Mouse (Mus musculus) CD8-positive naive resting alpha-beta T cell, adult 2 months (primary cell): ENCODE measurements around the gene Cd300e.
A peak's percentile ranks its signal among the peaks of the same experiment; 100 is the strongest.
"Not testable (repeated sequence)": the region's sequence is repeated elsewhere in the genome, so short reads cannot be mapped to it uniquely, and the experiment has no call there.

Experiments used
- DNase-seq, 2 experiments: peaks; one replicate each; pipeline ENCODE4 v3.0.0; 2022; ENCODE audit warnings: low read depth in 2 of 2, low spot score in 2 of 2

Cd300e gene

DNA sequence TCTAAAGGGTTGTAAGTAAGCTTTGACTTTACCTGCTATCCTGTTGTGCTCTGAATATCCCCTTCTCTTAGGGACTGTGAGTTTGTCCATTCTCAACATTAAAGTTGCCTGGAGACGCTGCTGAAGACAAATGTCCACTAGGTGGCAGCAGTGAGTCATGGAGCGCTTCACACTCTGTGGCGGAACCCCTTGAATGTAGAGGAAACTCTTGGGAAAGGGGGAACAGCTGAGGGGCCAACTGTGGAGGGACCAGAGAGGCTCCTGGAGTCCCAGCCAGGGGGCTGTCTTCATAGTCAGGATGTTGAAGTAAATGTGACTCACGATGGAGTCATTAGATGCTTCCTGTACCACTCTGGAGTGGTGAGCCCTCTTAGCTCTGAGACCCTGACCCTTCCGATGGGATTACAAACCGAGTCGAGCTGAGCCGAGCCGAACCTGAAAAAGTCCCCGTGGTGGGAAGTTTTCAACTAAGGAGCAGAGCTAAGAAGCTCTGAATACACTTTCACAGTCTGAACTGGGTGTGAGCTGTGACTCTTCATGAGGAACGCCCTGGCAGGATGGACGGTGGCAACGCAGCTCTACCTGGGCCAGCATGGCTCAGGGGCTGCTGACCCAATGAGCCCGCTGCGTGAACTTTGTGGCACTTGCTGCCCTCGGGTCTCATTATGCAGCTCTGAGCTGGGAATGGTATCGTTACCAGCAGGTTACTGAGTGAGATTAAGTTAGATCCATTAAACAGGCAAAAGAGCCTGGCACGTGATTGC is 21.6 kb upstream of the Cd300e start:
- peak; percentile 68 to 74 for DNase-seq

DNA sequence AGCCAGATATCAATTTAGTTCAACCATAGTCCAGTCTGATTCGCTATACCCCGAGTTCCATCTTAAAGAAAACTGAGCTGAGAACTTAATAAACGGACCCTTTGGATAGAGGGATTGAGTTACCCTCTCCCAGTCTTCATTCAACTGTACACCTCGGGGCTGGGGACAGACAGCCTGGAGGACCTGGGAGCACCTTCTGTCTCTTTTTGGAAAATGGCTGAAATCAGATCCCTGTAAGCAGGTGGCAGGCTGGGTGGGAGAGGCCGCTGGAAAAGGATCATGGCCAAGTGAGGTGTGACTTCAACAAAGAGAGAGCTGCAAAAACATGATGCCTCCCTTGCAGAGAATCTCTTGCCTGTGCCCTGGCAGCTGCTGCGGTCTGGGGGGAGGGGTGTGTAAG is 20.2 kb upstream of the Cd300e start:
- DNase-seq, result no peak

GRCm38 (mm10) chr11:115081373-115081772 is 19.4 kb upstream of the Cd300e start:
- no peak for DNase-seq

- peak; percentile 34 to 56 for DNase-seq
Measured at GRCm38 (mm10) chr11:115080886-115081285, 18.9 kb upstream of the Cd300e start.

DNA sequence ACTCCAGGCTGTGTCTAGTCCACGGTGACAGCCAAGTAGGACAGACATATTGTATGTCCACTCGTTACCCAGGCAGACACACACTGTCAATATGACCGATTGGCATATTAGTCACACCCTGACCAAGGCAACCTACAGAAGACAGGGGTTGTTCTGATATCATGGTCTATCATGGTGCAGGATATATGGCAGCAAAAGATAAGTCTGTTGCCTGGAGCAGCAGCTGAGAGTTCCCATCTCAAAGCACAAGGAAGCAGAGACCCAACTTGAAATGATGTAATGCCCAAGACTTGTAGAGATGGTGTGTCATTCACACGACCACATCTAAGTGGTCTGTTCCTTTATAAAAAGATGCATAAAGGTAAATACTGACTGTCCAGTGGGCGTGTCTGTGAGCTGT is 16.7 kb upstream of the Cd300e start:
- DNase-seq, result no peak

DNA sequence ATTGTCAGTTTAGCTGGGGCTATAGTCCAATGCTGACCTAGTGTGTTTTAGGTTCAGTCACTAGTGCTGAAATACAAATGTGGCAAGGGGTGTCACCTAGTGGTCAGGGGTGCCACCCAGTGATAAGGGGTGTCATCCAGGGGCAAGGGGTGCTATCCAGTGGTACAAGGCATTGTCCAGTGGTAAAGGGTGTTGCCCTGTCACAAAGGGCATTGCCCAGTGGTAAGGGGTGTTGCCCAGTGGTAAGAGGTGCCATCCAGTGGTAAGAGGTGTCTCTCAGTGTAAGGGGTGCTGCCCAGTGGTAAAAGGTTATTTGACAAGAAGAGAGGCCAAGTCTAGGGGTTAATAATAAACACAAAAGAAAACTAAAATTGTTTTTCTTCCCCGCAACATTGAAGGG is 15.5 kb upstream of the Cd300e start:
- DNase-seq, result no peak

DNA sequence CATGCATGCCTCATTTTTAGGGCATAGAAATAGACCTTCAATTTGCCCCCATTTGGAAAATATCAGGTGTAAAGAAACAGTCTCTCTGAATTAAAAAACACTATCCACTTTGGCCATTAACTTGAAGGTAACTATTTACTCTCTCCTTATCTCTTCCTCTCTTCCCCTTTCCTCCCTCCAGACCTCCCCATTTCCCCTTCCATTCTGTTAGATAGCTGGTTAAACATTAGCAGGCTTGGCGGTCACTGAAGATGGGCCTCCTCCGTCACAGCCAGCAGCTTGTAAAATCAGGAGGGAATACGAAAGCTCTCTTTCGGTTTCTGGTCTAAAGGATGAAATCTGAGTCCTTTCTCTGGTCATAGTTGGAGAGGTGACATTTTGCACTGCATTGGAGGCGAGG is 13.9 kb upstream of the Cd300e start:
- DNase-seq, result no peak

GRCm38 (mm10) chr11:115075407-115075806 is 13.4 kb upstream of the Cd300e start:
- DNase-seq, result no peak

GRCm38 (mm10) chr11:115073002-115073401 is 11.0 kb upstream of the Cd300e start:
- DNase-seq, result no peak

DNA sequence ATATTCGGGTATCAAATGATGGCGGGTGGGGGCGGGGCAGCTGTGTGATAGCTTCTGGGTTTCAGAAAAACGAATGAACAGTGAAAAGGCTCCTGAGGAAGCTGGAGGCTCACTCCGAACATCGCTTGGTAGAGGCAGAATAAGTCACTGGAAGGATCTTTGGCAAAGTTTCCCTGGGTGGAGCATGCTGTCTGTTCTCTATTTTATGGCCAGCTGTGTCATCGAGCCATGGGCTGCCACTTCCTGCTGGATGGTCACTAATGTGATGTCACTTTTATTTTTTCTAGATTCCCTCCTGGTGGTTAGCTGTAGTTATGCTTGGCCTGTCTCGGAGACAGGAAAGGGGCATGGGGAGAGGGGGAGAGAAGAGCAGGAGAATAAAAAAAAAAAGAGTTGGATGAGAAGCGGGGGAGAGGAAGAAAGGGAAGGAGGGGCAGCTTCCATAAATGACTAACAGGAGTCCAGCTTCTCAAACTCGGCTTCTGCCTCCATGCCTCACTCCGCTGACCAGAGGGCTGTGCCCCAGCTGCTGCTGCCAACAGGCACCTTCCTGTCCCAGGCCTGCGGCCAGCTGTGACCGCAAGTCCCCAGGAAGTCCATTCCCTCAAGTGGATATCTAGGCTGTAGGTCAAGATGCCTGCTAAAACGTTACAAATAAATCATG is 9.8 kb upstream of the Cd300e start:
- DNase-seq, result no peak

DNA sequence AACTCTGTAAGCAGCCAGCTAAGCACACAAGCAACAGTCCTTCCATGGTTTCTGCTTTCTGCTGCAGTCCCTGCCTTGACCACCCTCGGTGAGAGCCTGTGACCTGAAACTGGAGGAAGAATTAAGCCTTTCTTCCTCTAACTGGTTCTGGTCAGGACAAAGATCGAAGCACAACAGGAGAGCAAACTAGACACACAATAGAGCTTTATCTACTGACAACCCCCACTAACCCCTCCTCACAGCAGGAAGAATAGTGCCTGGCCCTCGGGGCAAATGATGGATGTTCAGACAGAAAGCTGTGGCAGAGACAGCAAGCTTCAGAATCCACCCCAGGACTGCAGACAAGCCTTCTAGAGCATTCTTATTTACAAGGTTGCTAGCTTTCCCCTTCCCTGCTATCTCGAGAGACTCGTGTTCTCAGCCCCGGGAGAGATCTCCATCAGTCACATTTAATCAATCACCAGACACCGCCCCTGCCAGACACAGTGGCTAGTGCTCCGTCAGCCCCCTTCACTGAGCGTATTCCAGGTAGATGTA is 9.1 kb upstream of the Cd300e start:
- DNase-seq, result no peak

- DNase-seq, result no peak
Measured at GRCm38 (mm10) chr11:115066768-115067167, 4.8 kb upstream of the Cd300e start.

- no peak for DNase-seq
Measured at GRCm38 (mm10) chr11:115059797-115060196, 2.2 kb downstream of the Cd300e start.

DNA sequence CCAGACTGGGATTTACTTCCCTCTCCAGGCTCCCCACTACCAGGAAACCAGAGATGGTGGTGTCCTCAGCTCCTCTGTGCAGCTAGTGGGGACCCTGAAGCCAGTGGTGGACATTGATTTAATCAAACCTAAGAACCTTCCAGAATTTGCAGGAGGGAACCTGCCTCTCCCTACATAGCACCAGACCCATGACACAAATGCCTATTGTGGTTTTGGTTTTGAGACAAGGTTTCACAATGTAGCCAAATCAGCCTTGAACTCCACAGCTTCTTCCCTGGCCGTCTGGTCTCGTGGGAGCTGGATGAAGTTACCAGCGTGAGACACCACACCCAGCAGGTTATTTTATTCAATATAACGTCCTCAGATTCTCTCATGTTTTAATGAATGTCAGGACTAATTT is 3.3 kb downstream of the Cd300e start:
- DNase-seq, result no peak

DNA sequence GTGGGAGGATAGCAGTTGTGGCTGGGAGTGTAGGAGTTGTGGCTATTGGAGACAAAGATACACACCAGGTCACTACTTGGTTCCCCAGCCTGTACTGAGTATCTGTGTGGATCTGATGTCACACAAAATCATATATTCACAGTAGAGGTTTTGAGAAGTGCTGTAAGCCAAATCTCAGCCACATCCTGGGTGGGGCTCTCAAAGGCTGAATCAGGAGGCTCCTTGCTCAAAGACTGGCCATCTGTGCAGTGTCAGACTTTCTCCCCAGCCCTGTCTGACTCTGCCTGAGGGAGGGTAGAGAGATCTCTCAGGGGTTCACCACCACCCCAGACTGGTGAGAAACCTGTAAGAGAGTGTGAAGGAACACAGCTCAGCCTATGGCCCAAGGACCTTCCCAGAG is 7.4 kb downstream of the Cd300e start:
- no peak for DNase-seq

- no peak for DNase-seq
Measured at GRCm38 (mm10) chr11:115052991-115053390, 9.0 kb downstream of the Cd300e start.

DNA sequence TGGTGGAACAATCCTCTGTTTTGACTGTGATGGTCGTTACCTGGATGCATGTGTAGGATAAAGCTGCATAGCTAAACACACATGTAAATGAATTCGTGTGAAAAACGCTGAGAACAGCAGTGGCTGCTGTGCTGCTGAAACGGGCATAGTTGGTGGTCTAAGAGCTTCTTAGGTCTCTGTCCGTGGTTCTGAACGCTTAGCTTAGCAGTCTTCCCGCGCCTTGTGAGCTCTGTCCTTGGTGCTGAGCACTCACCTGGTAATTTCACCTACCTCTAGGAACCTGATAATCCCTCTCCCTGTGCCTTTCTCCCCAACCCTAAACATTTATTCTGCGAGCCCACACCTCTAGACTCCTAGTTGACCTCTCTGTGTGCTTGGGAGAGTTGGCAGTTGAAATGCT is 9.8 kb downstream of the Cd300e start:
- DNase-seq, result no peak

GRCm38 (mm10) chr11:115049282-115049895 is 12.6 kb downstream of the Cd300e start:
- no peak for DNase-seq

- no peak for DNase-seq
Measured at GRCm38 (mm10) chr11:115048259-115048658, 13.7 kb downstream of the Cd300e start, which contains the start of gene Cd300ld3. Cd300ld3 (minus strand) TSS chr11:115048409.

DNA sequence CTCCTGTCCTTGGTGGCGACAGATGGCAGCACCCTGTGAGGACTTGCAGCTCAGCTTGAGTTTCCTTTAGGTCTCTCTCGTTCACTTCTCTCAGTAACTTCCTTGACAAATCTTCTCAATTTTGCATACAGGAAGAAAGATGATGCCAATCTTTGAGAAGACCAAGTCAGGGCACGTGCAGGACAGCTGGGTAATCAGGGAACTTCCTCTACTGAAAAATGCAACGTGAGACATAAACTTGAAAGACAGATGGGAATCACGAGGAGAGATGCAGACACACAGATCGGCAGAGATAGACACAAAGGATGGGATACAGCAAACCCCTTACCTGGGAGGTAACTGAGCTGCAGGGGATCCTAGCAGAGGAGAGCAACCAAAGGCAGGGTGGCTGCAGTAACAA is 24.3 kb downstream of the Cd300e start, which contains the start of gene Cd300ld5:
Gene Cd300ld5 (minus strand): TSS at position 101 of the 400 bp plus-strand sequence.
- not testable (repeated sequence) for DNase-seq

GRCm38 (mm10) chr11:115026912-115027311 is 35.1 kb downstream of the Cd300e start, which contains the start of gene Cd300ld4:
Cd300ld4 (minus strand) TSS chr11:115027012.
- not testable (repeated sequence) for DNase-seq

GRCm38 (mm10) chr11:115016093-115016492 is 45.9 kb downstream of the Cd300e start, which contains the start of gene Cd300ld2:
Cd300ld2 (minus strand) TSS chr11:115016193.
- not testable (repeated sequence) for DNase-seq
